Mouse (Mus musculus) brain, embryonic 14.5 days (tissue): ENCODE measurements around the gene Tnfrsf26. TPM values are rescaled to one million over a fixed set of nuclear protein-coding genes. Genes with fewer than 3 reads are reported as not detected.
"Not testable (repeated sequence)": the region's sequence is repeated elsewhere in the genome, so short reads cannot be mapped to it uniquely, and the experiment has no call there.

Experiments
- DNase-seq: peaks from one replicate; pipeline ENCODE4 v3.0.0-alpha.2; 2011; ENCODE audit warnings: low read depth
- CTCF ChIP-seq: fragments of 200-500 bp; IDR thresholded peaks from 2 replicates; pipeline ENCODE4 v1.5.1; 2012; ENCODE audit warnings: inconsistent platforms, mild to moderate bottlenecking, moderate library complexity, borderline replicate concordance; ENCODE audit not compliant: insufficient read depth, insufficient read length; ENCODE audit errors: extremely low read depth
- POLR2A ChIP-seq: fragments of 200-500 bp; IDR thresholded peaks from 2 replicates; pipeline ENCODE4 v1.6.1; 2012; ENCODE audit warnings: mild to moderate bottlenecking, inconsistent platforms, borderline replicate concordance; ENCODE audit not compliant: poor library complexity, insufficient read depth, insufficient read length, severe bottlenecking; ENCODE audit errors: extremely low read depth
- polyA plus RNA-seq: library from polyadenylated mRNA; depleted of rRNA; stranded (reverse); fragments of >200 nt; gene quantifications from 2 replicates; pipeline ENCODE4 v1.2.3, GENCODE M21; 2012; rRNA removed

Tnfrsf26 gene
- polyA plus RNA-seq: 0.29 and 0.31 TPM in 2 replicates

DNA sequence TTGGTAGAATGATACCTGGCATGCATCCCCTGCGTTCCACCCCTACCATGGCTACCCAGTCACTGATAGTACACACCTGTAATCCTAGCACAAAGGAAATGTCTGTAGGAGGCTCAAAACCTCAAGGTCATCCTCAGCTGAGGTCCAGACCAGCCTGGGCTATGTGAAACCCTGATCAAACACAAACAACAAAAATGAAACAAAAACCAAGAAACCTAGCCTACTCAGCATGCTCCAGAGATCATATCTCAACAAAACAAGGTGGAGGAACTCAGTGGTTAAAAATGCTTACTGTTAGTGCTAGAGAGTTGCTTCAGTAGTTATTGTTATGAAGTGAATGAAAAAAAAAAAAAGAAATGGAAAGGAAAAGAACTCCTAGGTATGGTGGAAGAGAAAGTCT lies at the start of gene Tnfrsf26:
TSS of gene Tnfrsf26 (minus strand) at position 183 of the 400 bp plus-strand sequence.
- TF ChIP-seq CTCF (no peak), POLR2A (no peak)

DNA sequence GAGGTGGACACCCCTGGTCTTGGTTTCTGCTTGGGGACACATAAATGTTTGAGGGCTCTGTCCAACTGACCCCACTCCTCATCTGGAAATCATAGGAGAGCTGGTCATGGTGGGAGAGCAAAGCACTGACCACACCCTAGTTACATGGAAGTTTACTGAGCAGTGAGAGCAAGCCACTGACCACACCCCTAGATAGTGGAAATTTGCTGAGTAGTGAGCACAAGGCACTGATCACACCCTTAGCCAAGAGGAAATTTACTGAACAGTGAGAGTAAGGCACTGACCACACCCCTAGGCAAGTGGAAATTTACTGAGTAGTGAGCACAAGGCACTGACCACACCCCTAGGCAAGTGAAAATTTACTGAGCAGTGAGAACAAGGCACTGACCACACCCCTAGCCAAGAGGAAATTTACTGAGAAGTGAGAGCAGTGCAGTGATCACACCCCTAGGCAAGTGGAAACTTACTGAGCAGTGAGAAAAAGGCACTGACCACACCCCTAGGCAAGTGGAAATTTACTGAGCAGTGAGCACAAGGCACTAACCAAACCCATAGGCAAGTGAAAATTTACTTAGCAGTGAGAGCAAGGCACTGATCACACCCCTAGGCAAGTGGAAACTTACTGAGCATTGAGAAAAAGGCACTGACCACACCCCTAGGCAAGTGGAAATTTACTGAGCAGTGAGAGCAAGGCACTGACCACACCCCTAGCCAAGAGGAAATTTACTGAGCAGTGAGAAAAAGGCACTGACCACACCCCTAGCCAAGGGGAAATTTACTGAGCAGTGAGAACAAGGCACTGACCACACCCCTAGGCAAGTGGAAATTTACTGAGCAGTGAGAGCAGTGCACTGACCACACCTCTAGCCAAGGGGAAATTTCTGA lies 38.1 kb upstream of the Tnfrsf26 start:
- no peak for DNase-seq
- TF ChIP-seq POLR2A (no peak), CTCF (no peak)

More for the DNA sequence above, at the start of gene Tnfrsf26:
- no peak for DNase-seq

DNA sequence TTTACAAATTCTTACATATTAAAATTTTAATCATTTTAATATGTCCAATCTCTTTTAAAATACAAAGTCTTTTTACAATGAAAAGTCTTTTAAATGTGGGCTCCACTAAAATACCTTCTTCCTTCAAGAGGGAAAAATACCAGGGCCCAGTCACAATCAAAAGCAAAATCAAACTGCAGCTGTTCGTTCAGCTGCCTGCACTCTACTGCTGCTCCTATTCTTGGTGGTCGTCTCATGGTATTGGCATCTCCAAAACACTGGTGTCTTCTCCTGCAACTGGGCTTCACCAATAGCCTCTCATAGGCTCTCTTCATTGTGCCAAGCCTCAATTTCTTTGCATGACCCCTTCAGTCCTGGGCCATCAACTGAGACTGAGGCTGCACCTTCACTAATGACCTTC lies 34.9 kb upstream of the Tnfrsf26 start:
- no peak for DNase-seq
- no peak for TF ChIP-seq CTCF

DNA sequence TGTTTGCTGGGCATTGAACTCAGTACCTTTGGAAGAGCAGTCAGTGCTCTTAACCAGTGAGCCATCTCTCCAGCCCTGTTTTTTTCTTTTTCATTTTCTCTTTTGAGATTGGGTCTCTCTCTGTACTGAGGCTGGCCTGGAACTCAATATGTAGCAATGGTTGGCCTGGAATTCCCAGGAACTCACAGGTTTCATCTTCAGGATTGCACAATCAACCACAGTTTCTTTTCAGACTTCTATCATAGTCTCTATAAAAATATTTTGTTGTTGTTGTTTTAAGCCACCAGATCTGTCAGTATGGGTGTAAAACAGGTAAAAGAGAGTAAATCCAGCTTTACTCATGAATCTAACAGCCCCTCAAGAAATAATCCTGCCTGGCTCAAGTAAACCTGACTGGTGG lies 32.3 kb upstream of the Tnfrsf26 start:
- no peak for DNase-seq
- no peak for TF ChIP-seq POLR2A
- TF ChIP-seq CTCF: no peak

DNA sequence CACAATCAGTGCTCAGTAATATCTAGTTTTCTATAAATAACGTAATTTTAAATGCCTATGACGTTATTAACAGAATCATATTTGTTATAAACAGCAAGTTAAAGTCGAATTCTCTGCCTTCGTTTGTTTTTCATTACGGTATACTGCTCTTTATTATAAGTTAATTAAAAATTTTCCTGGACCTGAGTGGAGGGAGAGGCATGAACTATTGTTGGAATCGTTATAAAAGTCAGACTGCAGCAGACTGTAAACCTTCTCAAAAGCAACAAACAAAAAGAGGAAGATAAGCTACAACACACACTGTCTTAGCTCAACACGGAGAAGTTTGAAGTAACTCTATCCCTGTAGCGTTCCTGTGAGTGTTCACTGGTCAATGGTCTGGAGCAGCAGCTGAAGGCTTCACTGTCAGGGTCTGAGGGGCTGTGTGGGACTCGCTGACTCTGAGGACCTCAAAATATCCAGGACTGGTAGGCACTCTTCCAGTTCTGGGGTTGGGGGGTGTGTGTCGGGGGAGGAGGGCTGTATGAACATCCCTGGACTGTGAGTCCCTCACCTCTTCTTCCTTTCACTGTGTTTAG lies 21.3 kb upstream of the Tnfrsf26 start:
- not testable (repeated sequence) for DNase-seq

DNA sequence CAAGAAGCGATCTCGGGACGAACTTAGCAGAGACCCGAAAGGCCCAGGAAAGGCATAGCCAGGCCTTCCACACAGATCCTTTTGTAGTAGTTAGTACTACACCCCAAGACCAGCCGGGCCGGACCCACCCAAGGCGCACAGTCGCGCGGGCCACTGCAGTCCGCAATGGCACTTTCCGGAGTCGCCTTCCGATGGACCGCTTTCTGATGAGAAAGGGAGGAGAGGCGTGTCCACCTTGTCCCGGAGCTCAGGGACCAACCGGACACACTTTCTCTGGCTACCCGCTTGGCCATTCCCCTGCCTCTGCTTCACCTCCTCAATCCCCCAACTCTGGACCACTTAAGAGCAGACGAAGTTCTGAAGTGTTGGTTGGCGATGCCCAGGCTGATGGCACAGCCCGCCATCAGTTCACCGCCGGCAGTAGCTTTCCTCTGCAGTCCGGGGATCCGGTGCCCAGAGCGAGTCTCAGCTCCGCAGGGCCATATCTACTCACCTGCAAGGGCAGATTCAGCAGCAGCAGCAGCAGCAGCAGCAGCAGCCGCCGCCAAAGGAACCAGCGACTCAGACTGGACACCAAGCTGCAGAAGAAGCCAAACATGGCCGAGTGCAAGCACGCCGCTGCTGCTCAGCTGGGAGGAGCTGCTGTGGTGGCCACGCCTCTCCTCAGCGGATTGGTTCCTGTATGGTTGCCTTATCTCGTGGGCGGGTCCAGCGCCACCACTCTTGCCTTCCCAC lies 20.7 kb upstream of the Tnfrsf26 start, which contains the start of gene Tnfrsf22:
TSS of gene Tnfrsf22 (minus strand) at position 628 of the 735 bp plus-strand sequence.
- 0 out of 2 replicates have a peak, but pooled peaks have one; percentile 11 for TF ChIP-seq POLR2A
- no peak for TF ChIP-seq CTCF
- DNase-seq: peak; percentile 94

DNA sequence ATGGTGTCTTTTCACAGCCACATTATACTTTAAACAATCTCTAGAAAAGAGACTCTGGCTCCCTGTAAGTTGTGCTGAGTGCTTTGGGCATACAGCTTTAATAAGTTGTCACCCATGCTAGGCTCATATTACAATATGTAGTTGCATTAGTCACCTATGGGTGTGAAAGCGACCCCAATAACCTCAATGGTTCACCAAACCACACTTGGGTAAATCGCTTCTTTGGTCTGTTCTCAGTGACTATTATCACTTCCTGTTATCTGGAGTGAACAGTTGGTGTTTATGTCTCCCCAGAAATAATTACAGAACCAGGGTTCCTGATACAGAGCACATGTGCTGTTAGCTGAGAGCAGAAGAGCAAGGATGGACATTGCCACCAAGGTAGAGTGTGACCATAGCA lies 15.4 kb upstream of the Tnfrsf26 start:
- not testable (repeated sequence) for DNase-seq

DNA sequence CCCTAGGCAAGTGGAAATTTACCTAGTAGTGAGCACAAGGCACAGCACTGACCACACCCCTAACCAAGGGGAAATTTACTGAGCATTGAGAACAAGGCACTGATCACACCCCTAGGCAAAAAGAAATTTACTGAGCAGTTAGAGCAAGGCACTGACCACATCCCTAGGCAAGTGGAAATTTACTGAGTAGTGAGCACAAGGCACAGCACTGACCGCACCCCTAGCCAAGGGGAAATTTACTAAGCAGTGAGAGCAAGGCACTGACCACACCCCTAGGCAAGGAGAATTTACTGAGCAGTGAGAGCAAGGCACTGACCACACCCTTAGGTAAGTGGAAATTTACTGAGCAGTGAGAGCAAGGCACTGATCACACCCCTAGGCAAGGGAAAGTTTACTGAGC lies 8.2 kb upstream of the Tnfrsf26 start:
- no peak for DNase-seq
- TF ChIP-seq CTCF (no peak), POLR2A (no peak)

DNA sequence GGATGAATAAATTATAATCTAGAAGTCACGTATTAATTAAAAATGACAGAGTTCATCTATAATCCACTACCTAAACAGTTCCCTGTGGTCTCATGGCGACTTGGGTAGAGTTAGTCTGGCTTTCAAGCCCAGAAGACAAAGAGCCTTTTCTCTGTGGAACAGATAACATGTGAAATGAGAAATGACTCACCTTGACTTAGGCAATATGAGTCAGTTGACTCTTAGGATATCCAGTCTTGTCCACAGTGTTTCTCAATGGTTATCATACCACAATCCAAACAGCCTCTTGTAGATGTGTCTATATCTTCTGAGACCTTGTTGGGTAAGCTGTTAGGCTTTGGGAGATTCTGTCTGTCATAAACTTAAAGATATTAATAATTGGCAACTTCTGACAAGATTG lies 3.0 kb upstream of the Tnfrsf26 start:
- TF ChIP-seq CTCF (no peak), POLR2A (no peak)
- no peak for DNase-seq

DNA sequence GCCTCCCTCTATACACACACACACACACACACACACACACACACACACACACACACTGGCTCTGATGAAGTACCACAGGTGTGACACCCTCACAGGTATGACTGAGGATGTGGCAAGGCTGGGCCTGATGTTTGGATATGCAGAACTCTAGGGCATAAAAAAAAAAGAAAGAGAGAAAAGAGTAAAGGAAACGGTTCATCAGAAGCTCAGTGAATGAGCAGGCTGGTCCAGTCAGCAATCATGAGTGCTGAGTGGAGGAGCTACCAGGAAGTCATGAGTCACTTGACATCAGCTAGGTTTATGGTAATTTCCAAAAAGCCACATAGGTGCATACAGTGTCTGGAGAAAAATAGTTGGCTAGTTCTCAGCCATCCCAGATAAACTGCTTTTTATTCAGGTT lies 979 bp upstream of the Tnfrsf26 start:
- DNase-seq: no peak
- TF ChIP-seq CTCF: no peak
- TF ChIP-seq POLR2A: no peak

DNA sequence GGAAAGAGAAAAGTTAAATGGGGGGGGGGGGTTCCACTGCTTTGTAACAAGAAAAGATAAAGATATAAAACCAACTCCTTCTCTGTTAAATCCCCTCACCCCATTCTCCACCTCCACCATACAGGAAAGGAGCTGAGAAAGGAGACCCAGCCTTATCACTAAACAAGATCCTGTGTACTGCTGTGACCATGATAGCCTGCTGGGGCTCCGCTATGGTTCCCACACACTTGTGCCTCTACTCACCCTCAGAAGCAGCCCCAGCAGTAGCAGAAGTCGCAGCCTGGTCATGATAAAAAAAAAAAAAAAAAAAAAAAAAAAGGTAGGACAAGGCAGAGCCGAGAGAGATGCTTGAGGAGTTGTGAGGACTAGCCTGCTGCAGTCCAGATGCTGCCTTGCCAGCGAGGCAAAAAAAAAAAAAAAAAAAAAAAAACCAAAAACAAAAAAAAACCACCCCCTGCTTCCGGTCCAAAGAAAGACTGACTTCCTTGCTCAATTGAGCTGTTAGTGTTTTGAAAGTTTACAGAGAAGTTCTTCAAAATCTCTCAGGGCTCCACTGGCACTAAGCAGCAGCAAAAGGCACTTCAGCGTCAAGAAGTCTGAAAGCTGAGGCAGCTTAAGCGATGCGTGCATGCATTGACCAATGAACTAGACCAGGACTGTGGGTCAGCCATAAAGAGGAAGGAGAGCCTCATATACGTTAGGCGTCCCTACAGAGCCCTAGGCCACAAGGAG lies 801 bp downstream of the Tnfrsf26 start:
- TF ChIP-seq POLR2A (no peak), CTCF (no peak)
- DNase-seq: no peak

DNA sequence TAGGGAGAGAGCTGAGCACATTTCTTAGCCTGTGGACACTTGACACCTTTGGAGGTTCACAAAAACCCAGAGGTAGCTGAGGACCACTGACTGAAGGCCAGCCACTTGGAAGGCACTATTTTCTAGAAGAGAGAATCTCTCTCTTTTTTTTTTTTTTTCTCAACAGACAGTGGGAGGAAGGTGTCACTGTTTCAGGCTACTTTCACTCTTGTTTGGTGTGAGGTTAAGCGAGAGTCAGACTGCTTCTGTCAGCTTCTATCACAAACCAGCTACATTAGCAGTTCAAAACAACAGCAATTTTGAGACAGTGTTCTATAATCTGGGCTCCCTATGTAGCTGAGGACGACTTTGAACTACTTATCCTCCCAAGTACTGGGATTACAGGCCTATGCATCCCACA lies 2.3 kb downstream of the Tnfrsf26 start:
- no peak for TF ChIP-seq POLR2A
- TF ChIP-seq CTCF: no peak
- no peak for DNase-seq

DNA sequence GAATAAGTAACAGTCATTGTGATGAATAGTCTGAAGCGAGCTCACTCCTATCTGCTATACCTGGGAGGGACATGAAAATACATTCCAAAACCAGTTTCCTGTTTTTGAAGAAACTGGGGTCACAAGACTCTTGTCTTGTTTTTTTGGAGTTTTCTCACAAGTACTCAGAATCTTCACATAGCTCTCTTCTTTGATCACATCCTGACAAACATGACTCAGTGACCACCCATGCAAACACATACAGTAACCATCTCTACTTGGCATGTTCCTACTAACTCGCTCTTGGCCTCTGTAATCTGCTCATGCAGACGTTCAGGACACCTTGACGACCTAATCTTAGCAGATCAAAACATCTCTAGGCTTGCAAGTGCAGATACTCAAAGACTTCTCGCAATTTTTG lies 3.4 kb downstream of the Tnfrsf26 start:
- DNase-seq: no peak
- TF ChIP-seq CTCF: no peak
- TF ChIP-seq POLR2A: no peak

DNA sequence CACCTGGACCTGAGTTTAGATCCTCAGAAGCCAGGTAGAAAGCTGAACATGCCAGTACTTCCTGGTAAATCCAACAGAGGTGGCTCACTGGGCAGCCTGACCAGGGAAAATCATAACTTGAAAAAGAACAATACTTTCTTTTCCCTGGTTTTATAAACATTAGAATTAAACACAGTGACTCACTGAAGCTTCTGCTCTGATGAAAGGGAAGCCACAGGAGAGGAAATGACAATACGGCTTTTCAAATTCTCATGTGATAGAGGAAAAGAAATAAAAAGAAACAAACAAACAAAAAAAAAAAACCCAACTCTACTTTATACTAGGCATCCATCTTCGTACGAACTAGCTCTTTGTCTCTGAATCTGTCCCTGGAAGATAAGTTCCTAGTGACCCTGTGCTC lies 4.0 kb downstream of the Tnfrsf26 start:
- no peak for DNase-seq
- no peak for TF ChIP-seq CTCF
- no peak for TF ChIP-seq POLR2A
